Mouse (Mus musculus) liver, postnatal 0 days (tissue): ENCODE results near the gene Ppp1r1c.

ENCODE experiments used
- CTCF ChIP-seq: sonication (generic); IDR thresholded peaks from 2 replicates; pipeline ENCODE4 v1.5.1; 2016; ENCODE audit warnings: antibody characterized with exemption, low read depth
- EP300 ChIP-seq: IDR thresholded peaks from 2 replicates; pipeline ENCODE4 v1.6.1; 2016; ENCODE audit warnings: antibody characterized with exemption, low read depth, mild to moderate bottlenecking

- TF ChIP-seq CTCF (no peak), EP300 (no peak)
Measured at GRCm38 (mm10) chr2:79785541-79786134, 78.1 kb downstream of the Ppp1r1c start.
